Mouse (Mus musculus) lung, postnatal 25 days (tissue): ENCODE measurements around the gene Arl2bp.

ENCODE experiments used
- DNase-seq: peaks from one replicate; pipeline ENCODE4 v3.0.0; 2022; ENCODE audit warnings: low spot score

The Arl2bp gene

GRCm38 (mm10) chr8:94695341-94695993 is 29.1 kb downstream of the Arl2bp start:
- no peak for DNase-seq

- no peak for DNase-seq
Measured at GRCm38 (mm10) chr8:94695994-94696384, 29.6 kb downstream of the Arl2bp start, which contains the start of gene Pllp. Pllp (minus strand) TSS chr8:94696278.

- DNase-seq, result no peak
Measured at GRCm38 (mm10) chr8:94696566-94696965, 30.2 kb downstream of the Arl2bp start.

GRCm38 (mm10) chr8:94697956-94698355 is 31.6 kb downstream of the Arl2bp start:
- DNase-seq, result no peak

GRCm38 (mm10) chr8:94699366-94699765 is 33.0 kb downstream of the Arl2bp start:
- no peak for DNase-seq

- DNase-seq, result no peak
Measured at GRCm38 (mm10) chr8:94700421-94700935, 34.1 kb downstream of the Arl2bp start.

GRCm38 (mm10) chr8:94702156-94702555 is 35.8 kb downstream of the Arl2bp start:
- no peak for DNase-seq

- DNase-seq, result peak; percentile 87
Measured at GRCm38 (mm10) chr8:94702844-94703813, 36.7 kb downstream of the Arl2bp start.

GRCm38 (mm10) chr8:94703972-94704668 is 37.7 kb downstream of the Arl2bp start:
- DNase-seq, result peak; percentile 96

GRCm38 (mm10) chr8:94704669-94704984 is 38.2 kb downstream of the Arl2bp start:
- DNase-seq, result no peak

- no peak for DNase-seq
Measured at GRCm38 (mm10) chr8:94705581-94706245, 39.3 kb downstream of the Arl2bp start.

GRCm38 (mm10) chr8:94706732-94707395 is 40.5 kb downstream of the Arl2bp start:
- no peak for DNase-seq

GRCm38 (mm10) chr8:94710336-94710735 is 43.9 kb downstream of the Arl2bp start:
- DNase-seq, result no peak

- peak; percentile 60 for DNase-seq
Measured at GRCm38 (mm10) chr8:94711160-94711718, 44.8 kb downstream of the Arl2bp start.

- DNase-seq, result no peak
Measured at GRCm38 (mm10) chr8:94714556-94714955, 48.2 kb downstream of the Arl2bp start.

GRCm38 (mm10) chr8:94715871-94716270 is 49.5 kb downstream of the Arl2bp start:
- no peak for DNase-seq

GRCm38 (mm10) chr8:94716841-94717240 is 50.4 kb downstream of the Arl2bp start:
- DNase-seq, result no peak
